Mouse (Mus musculus) liver, embryonic 14.5 days (tissue): ENCODE results near the gene Tbcd. TPM values are rescaled to one million over a fixed set of nuclear protein-coding genes. Genes with fewer than 3 reads are reported as not detected.

Experiments used
- ATAC-seq: fragments of 200-750 bp; cut with Nextera tagmentation; 2 replicates; pipeline ENCODE4 v1.8.0; 2017; ENCODE audit warnings: moderate number of reproducible peaks, mild to moderate bottlenecking, moderate library complexity; ENCODE audit not compliant: insufficient read depth
- DNase-seq, 3 experiments: peaks; one replicate each; pipeline ENCODE4 v3.0.0-alpha.2; 2012 to 2013; ENCODE audit warnings: low read depth in 3 of 3, low spot score in 3 of 3
- H3K27ac ChIP-seq: fragments of 300-500 bp; sonication (generic); 2 replicates; pipeline ENCODE4 v1.5.1; 2014; ENCODE audit warnings: moderate library complexity, mild to moderate bottlenecking, control low read depth, inconsistent platforms
- H3K27me3 ChIP-seq: fragments of 300-500 bp; sonication (generic); 2 replicates; pipeline ENCODE4 v1.6.1; 2014; ENCODE audit warnings: mild to moderate bottlenecking, low read length, moderate library complexity; ENCODE audit not compliant: control insufficient read depth, insufficient read depth
- H3K36me3 ChIP-seq: fragments of 300-500 bp; sonication (generic); replicated peaks from 2 replicates; pipeline ENCODE4 v1.6.1; 2014; ENCODE audit warnings: low read depth; ENCODE audit not compliant: control insufficient read depth, insufficient read depth
- H3K4me1 ChIP-seq, 2 experiments: fragments of 200-500 bp in 1 of 2; fragments of 300-500 bp in 1 of 2; sonication (generic) in 1 of 2; replicated peaks; 2 replicates each; pipeline ENCODE4 v1.6.1; 2012 to 2014; ENCODE audit warnings: antibody characterized with exemption in 1 of 2, inconsistent platforms in 1 of 2, low read length in 1 of 2; ENCODE audit not compliant: control insufficient read depth in 2 of 2, insufficient read depth in 2 of 2
- H3K4me2 ChIP-seq: fragments of 300-500 bp; sonication (generic); 2 replicates; pipeline ENCODE4 v1.6.1; 2014; ENCODE audit warnings: low read depth, mild to moderate bottlenecking, control low read depth, moderate library complexity
- H3K4me3 ChIP-seq, 2 experiments: fragments of 200-500 bp in 1 of 2; fragments of 300-500 bp in 1 of 2; sonication (generic) in 1 of 2; 2 replicates each; pipeline ENCODE4 v1.5.1; 2012 to 2014; ENCODE audit warnings: low read depth in 2 of 2, low read length in 2 of 2, mild to moderate bottlenecking in 2 of 2, control low read depth in 1 of 2, inconsistent platforms in 1 of 2, moderate library complexity in 1 of 2; ENCODE audit not compliant: insufficient read depth in 1 of 2
- H3K9ac ChIP-seq: fragments of 300-500 bp; sonication (generic); replicated peaks from 2 replicates; pipeline ENCODE4 v1.6.1; 2014; ENCODE audit warnings: mild to moderate bottlenecking, control low read depth, moderate library complexity
- H3K9me3 ChIP-seq: fragments of 300-500 bp; sonication (generic); 2 replicates; pipeline ENCODE4 v1.6.1; 2016; ENCODE audit warnings: low read length, mixed read lengths; ENCODE audit not compliant: control insufficient read depth
- CTCF ChIP-seq: IDR thresholded peaks from 2 replicates; pipeline ENCODE4 v1.5.1; 2016; ENCODE audit warnings: antibody characterized with exemption, low read depth, control low read depth
- EP300 ChIP-seq: IDR thresholded peaks from 2 replicates; pipeline ENCODE4 v1.6.1; 2016; ENCODE audit warnings: antibody characterized with exemption, low read depth
- WGBS: fragments of 180-500 bp; shearing (Covaris S2); extraction: QIAGEN DNeasy Blood & Tissue Kit; methylation state at CpG from one replicate; pipeline ENCODE4 v1.1.7; 2014; ENCODE audit not compliant: insufficient replicate concordance; 5-methylcytosine and 5-hydroxymethylcytosine counted together
- polyA plus RNA-seq, 2 experiments: library from polyadenylated mRNA; depleted of rRNA in 1 of 2; stranded (reverse) in 1 of 2; unstranded in 1 of 2; fragments of >200 nt; fragmentation: Nextera tagmentation in 1 of 2; extraction: Ambion mirVana in 1 of 2; gene quantifications; 2 replicates each; pipeline versions ENCODE4 v1.2.1 to v1.2.3; 2012 to 2014

Gene Tbcd
- polyA plus RNA-seq, 2 experiments, result 15.6 to 20.4 TPM

- Histone ChIP-seq H3K4me2 (no peak overlapping the region), H3K27me3 (no peaks in the 10 kb centered on the region; the same call in 1 of the 2 replicates), H3K9ac (no peak overlapping the region), H3K9me3 (no peaks in the 10 kb centered on the region), H3K27ac (no peak overlapping the region), H3K4me3 (no peak overlapping the region), H3K4me1 (peaks cover 26% of the 10 kb centered on the region in 2 experiments), H3K36me3 (peaks cover 55% of the 10 kb centered on the region)
- DNase-seq (no peak), ATAC-seq (no peak)
- TF ChIP-seq CTCF, result no peak
- no peak for TF ChIP-seq EP300
- 56% methylated on average over 2 of the region's 2 CpGs for WGBS
These were observed 9.7 kb upstream of the Tbcd start for GRCm38 (mm10) chr11:121442076-121442475.

GRCm38 (mm10) chr11:121451216-121451726, 478 bp upstream of the Tbcd start:
- Histone ChIP-seq H3K4me2 (peak overlapping the region; percentile 84), H3K27me3 (no peaks in the 10 kb centered on the region; the same call in 1 of the 2 replicates), H3K9me3 (no peaks in the 10 kb centered on the region), H3K27ac (peak overlapping the region; percentile 79), H3K4me3 (peak overlapping the region; percentile 75 to 76), H3K4me1 (peaks cover 16 to 18% of the 10 kb centered on the region in 2 experiments), H3K9ac (peak overlapping the region; percentile 49), H3K36me3 (peaks cover 25% of the 10 kb centered on the region)
- WGBS, result 28% methylated on average over 9 of the region's 9 CpGs
- DNase-seq, result no peak
- no peak for ATAC-seq
- TF ChIP-seq CTCF (no peak), EP300 (no peak)

- Histone ChIP-seq H3K4me3 (no peak overlapping the region), H3K4me2 (no peak overlapping the region), H3K4me1 (peaks cover 5 to 6% of the 10 kb centered on the region in 2 experiments), H3K27ac (no peak overlapping the region), H3K36me3 (peaks cover 43% of the 10 kb centered on the region), H3K9ac (no peak overlapping the region), H3K27me3 (no peaks in the 10 kb centered on the region), H3K9me3 (no peaks in the 10 kb centered on the region; the same call in 1 of the 2 replicates)
- 83% methylated on average over 3 of the region's 3 CpGs for WGBS
- DNase-seq, result no peak
- TF ChIP-seq CTCF, result peak; percentile 65
- TF ChIP-seq EP300, result no peak
- ATAC-seq, result no peak
These were observed 6.1 kb downstream of the Tbcd start for GRCm38 (mm10) chr11:121457874-121458273.

- no peaks in the 10 kb centered on the region for H3K27me3 ChIP-seq
- TF ChIP-seq EP300, result no peak
- no peak for TF ChIP-seq CTCF
- H3K27ac ChIP-seq, result no peak overlapping the region
- DNase-seq, result no peak
- H3K9ac ChIP-seq, result no peak overlapping the region
- 84% methylated on average over 6 of the region's 6 CpGs for WGBS
- H3K4me1 ChIP-seq, result no peaks in the 10 kb centered on the region
- peaks cover 15% of the 10 kb centered on the region for H3K36me3 ChIP-seq
- no peak overlapping the region for H3K4me2 ChIP-seq
- no peak overlapping the region for H3K4me3 ChIP-seq
- ATAC-seq, result no peak
- no peaks in the 10 kb centered on the region for H3K9me3 ChIP-seq
These were observed 15.7 kb downstream of the Tbcd start for GRCm38 (mm10) chr11:121467408-121467807.

- peaks cover 0 to 3% of the 10 kb centered on the region in 2 experiments; a peak in 1 of 4 replicates for H3K4me1 ChIP-seq
- ATAC-seq, result no peak
- no peak for DNase-seq
- H3K27ac ChIP-seq, result no peak overlapping the region
- no peaks in the 10 kb centered on the region for H3K9me3 ChIP-seq
- H3K9ac ChIP-seq, result no peak overlapping the region
- H3K36me3 ChIP-seq, result peaks cover 8% of the 10 kb centered on the region
- 45% methylated on average over 3 of the region's 3 CpGs for WGBS
- H3K4me2 ChIP-seq, result no peak overlapping the region
- H3K4me3 ChIP-seq, result no peak overlapping the region
- TF ChIP-seq EP300, result no peak
- TF ChIP-seq CTCF, result no peak
- H3K27me3 ChIP-seq, result no peaks in the 10 kb centered on the region
These were observed 23.1 kb downstream of the Tbcd start for GRCm38 (mm10) chr11:121474831-121475230.
